Mouse (Mus musculus): ENCODE measurements around the gene Ank2.

GRCm38 (mm10) chr3:127361384-127361783, 137.8 kb downstream of the Ank2 start:
- TF ChIP-seq TAL1 (IDR thresholded peaks at IDR 0.05; ENCODE audit: low read length) (no peak), GATA1 (IDR thresholded peaks at IDR 0.05; ENCODE audit: low read length) (no peak)
